Mouse (Mus musculus) heart, embryonic 14.5 days (tissue): ENCODE data around the gene Zfp296. TPM values are rescaled to one million over a fixed set of nuclear protein-coding genes. Genes with fewer than 3 reads are reported as not detected.

Experiments used
- ATAC-seq: fragments of 200-750 bp; cut with Nextera tagmentation; 2 replicates; pipeline ENCODE4 v1.8.0; 2017; ENCODE audit warnings: low read depth, moderate TSS enrichment; ENCODE audit not compliant: insufficient number of reproducible peaks, insufficient read depth, low FRiP score
- H3K27ac ChIP-seq, 2 experiments: fragments of 200-500 bp in 1 of 2; fragments of 300-500 bp in 1 of 2; sonication (generic) in 1 of 2; replicated peaks in 1 of 2; 2 replicates each; pipeline ENCODE4 v1.5.1; 2012 to 2014; ENCODE audit warnings: low read depth in 2 of 2, low read length in 2 of 2, control low read depth in 1 of 2, mild to moderate bottlenecking in 1 of 2, mixed read lengths in 1 of 2; ENCODE audit not compliant: control insufficient read depth in 1 of 2, insufficient read depth in 1 of 2
- H3K27me3 ChIP-seq: fragments of 300-500 bp; sonication (generic); 2 replicates; pipeline ENCODE4 v1.6.1; 2014; ENCODE audit warnings: mild to moderate bottlenecking, low read length, control low read depth; ENCODE audit not compliant: control insufficient read depth, insufficient read depth
- H3K36me3 ChIP-seq: fragments of 300-500 bp; sonication (generic); 2 replicates; pipeline ENCODE4 v1.6.1; 2014; ENCODE audit warnings: mild to moderate bottlenecking, control low read depth, low read length, mixed read lengths; ENCODE audit not compliant: control insufficient read depth, insufficient read depth
- H3K4me1 ChIP-seq, 2 experiments: fragments of 200-500 bp in 1 of 2; fragments of 300-500 bp in 1 of 2; sonication (generic) in 1 of 2; 2 replicates each; pipeline ENCODE4 v1.6.1; 2012 to 2014; ENCODE audit warnings: low read length in 2 of 2, control low read depth in 1 of 2, mixed read lengths in 1 of 2; ENCODE audit not compliant: control insufficient read depth in 2 of 2, insufficient read depth in 2 of 2
- H3K4me2 ChIP-seq: fragments of 300-500 bp; sonication (generic); 2 replicates; pipeline ENCODE4 v1.6.1; 2014; ENCODE audit warnings: mild to moderate bottlenecking, low read length
- H3K4me3 ChIP-seq, 2 experiments: fragments of 200-500 bp in 1 of 2; fragments of 300-500 bp in 1 of 2; sonication (generic) in 1 of 2; 2 replicates each; pipeline ENCODE4 v1.5.1; 2012 to 2014; ENCODE audit warnings: low read length in 2 of 2, mild to moderate bottlenecking in 2 of 2, control low read depth in 1 of 2, low read depth in 1 of 2, moderate library complexity in 1 of 2; ENCODE audit not compliant: control insufficient read depth in 1 of 2, insufficient read depth in 1 of 2
- H3K9ac ChIP-seq: fragments of 300-500 bp; sonication (generic); 2 replicates; pipeline ENCODE4 v1.6.1; 2014; ENCODE audit warnings: mild to moderate bottlenecking, low read length
- H3K9me3 ChIP-seq: fragments of 300-500 bp; sonication (generic); 2 replicates; pipeline ENCODE4 v1.6.1; 2016; ENCODE audit warnings: low read length, control low read depth; ENCODE audit not compliant: control insufficient read depth
- WGBS: fragments of 180-500 bp; shearing (Covaris S2); extraction: QIAGEN DNeasy Blood & Tissue Kit; methylation state at CpG from one replicate; pipeline ENCODE4 v1.1.7; 2014; 5-methylcytosine and 5-hydroxymethylcytosine counted together
- polyA plus RNA-seq: library from polyadenylated mRNA; unstranded; fragments of >200 nt; fragmentation: Nextera tagmentation; extraction: Ambion mirVana; gene quantifications from 2 replicates; pipeline ENCODE4 v1.2.1, GENCODE M21; 2014

Zfp296 gene
- polyA plus RNA-seq, 1 experiment from 2014 or later = 0.38 TPM

DNA sequence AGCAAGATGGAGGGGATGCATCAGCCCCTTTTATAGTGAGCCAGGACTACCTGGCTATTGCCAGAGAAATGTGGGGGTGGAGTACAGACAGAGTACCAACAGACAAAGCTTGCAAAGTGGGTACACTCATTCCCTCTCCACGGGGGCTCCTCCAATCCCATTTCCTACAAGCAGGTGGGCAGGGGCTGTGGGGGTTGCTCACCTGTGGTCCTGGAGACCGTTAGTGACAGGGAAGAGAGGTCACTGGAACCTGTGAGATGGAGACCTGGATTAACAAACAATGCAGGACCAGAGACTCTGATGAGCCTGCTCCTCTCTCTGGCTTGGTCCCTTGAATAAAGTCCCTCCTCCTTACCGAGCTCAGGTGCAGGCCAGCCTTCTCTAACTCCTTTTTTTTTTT, 50.6 kb downstream of the Zfp296 start:
- Histone ChIP-seq H3K36me3 (peaks cover 10% of the 10 kb centered on the region; the same call in 1 of the 2 replicates), H3K27me3 (no peaks in the 10 kb centered on the region), H3K4me2 (peak overlapping the region; percentile 96), H3K9me3 (no peaks in the 10 kb centered on the region), H3K4me1 (peaks cover 0 to 2% of the 10 kb centered on the region in 2 experiments; a peak in 1 of 4 replicates), H3K9ac (no peak overlapping the region), H3K4me3 (peak overlapping the region; percentile 83 to 88; a peak in 2 of 4 replicates), H3K27ac (no peak overlapping the region)
- ATAC-seq = no peak
- 68% methylated on average over 3 of the region's 3 CpGs for WGBS

- Histone ChIP-seq H3K9me3 (no peaks in the 10 kb centered on the region), H3K4me2 (peak overlapping the region; percentile 96), H3K4me3 (peak overlapping the region; percentile 83 to 88), H3K27ac (peak overlapping the region; percentile 60 to 92), H3K27me3 (no peaks in the 10 kb centered on the region), H3K4me1 (peaks cover 0 to 2% of the 10 kb centered on the region in 2 experiments; a peak in 1 of 4 replicates), H3K36me3 (peaks cover 14% of the 10 kb centered on the region), H3K9ac (no peak overlapping the region; the same call in 1 of the 2 replicates)
- 13% methylated on average over 17 of the region's 17 CpGs for WGBS
- ATAC-seq = no peak
Measured at GRCm38 (mm10) chr7:19628192-19628535, 51.1 kb downstream of the Zfp296 start.

- peak; percentile 84 for ATAC-seq
- Histone ChIP-seq H3K4me2 (peak overlapping the region; percentile 96), H3K4me3 (peak overlapping the region; percentile 83 to 88), H3K27ac (peak overlapping the region; percentile 86 to 92), H3K36me3 (peaks cover 20% of the 10 kb centered on the region), H3K4me1 (peaks cover 0 to 2% of the 10 kb centered on the region in 2 experiments; a peak in 1 of 4 replicates), H3K27me3 (no peaks in the 10 kb centered on the region), H3K9ac (peak overlapping the region; percentile 72), H3K9me3 (no peaks in the 10 kb centered on the region)
- WGBS = 1% methylated on average over 50 of the region's 57 CpGs
Measured at GRCm38 (mm10) chr7:19628536-19629360, 51.7 kb downstream of the Zfp296 start.

DNA sequence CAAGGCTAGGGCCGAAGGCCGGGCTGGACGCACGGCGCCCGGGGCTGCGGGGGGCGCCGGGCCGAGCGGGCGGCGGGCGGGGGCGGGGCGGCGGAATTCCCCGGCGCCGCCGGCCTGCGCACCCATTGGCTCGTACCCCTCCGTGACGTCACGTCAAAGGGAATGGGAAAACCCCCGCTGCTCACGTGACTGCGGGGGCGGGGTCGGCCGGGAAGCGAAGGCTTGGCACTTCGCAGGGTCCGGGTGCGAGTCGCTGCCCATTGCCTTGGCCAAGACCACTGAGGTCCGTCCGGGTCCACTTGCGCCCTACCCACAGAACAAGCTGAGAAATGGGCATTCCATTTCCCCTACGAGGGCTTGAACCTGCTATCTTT, 52.3 kb downstream of the Zfp296 start, which contains the start of gene Relb:
Gene Relb (minus strand): TSS at position 78 of the 374 bp plus-strand sequence.
- peak within 1 kb of the TSS; percentile 86 to 92 for H3K27ac ChIP-seq
- under 1% methylated on average over 39 of the region's 41 CpGs for WGBS
- H3K36me3 ChIP-seq = peaks cover 26% of the 10 kb centered on the region
- peak within 1 kb of the TSS; percentile 83 to 88 for H3K4me3 ChIP-seq
- peak within 1 kb of the TSS; percentile 72 for H3K9ac ChIP-seq
- peak within 1 kb of the TSS; percentile 96 for H3K4me2 ChIP-seq
- ATAC-seq = peak; percentile 69; the same call in 1 of the 2 replicates
- H3K27me3 ChIP-seq = no peaks in the 10 kb centered on the region
- peaks cover 0 to 2% of the 10 kb centered on the region in 2 experiments; a peak in 1 of 4 replicates for H3K4me1 ChIP-seq
- no peaks in the 10 kb centered on the region for H3K9me3 ChIP-seq

Other genes with a start within 250 kb of the Zfp296 start
- 60.0 and 68.7 TPM in 2 replicates for gene Ercc1, start 232.5 kb upstream of the Zfp296 start, polyA plus RNA-seq
- gene Cd3eap, start 217.8 kb upstream of the Zfp296 start, polyA plus RNA-seq = 12.7 and 15.7 TPM in 2 replicates
- 15.2 and 15.4 TPM in 2 replicates for gene Ppp1r13l, start 217.5 kb upstream of the Zfp296 start, polyA plus RNA-seq
- gene Ercc2, start 195.3 kb upstream of the Zfp296 start, polyA plus RNA-seq = 4.8 and 6.6 TPM in 2 replicates
- 1.8 and 1.9 TPM in 2 replicates for gene Klc3, start 173.2 kb upstream of the Zfp296 start, polyA plus RNA-seq
- gene Ckm, start 172.5 kb upstream of the Zfp296 start, polyA plus RNA-seq = 910 and 1,062 TPM in 2 replicates
- gene Mark4, start 118.5 kb upstream of the Zfp296 start, polyA plus RNA-seq = 9.3 and 10.5 TPM in 2 replicates
- gene Exoc3l2, start 114.0 kb upstream of the Zfp296 start, polyA plus RNA-seq = 1.3 and 1.8 TPM in 2 replicates
- 1.4 and 1.7 TPM in 2 replicates for gene Bloc1s3, start 68.9 kb upstream of the Zfp296 start, polyA plus RNA-seq
- 87.3 and 92.9 TPM in 2 replicates for gene Trappc6a, start 68.9 kb upstream of the Zfp296 start, polyA plus RNA-seq
- not detected in 2 replicates for gene Nkpd1, start 59.4 kb upstream of the Zfp296 start, polyA plus RNA-seq
- gene Ppp1r37, start 14.2 kb upstream of the Zfp296 start, polyA plus RNA-seq = 2.9 and 5.3 TPM in 2 replicates
- 140 and 144 TPM in 2 replicates for gene Gemin7, start 308 bp downstream of the Zfp296 start, polyA plus RNA-seq
- 26.6 and 29.2 TPM in 2 replicates for gene Clasrp, start 27.2 kb downstream of the Zfp296 start, polyA plus RNA-seq
- 4.8 and 6.1 TPM in 2 replicates for gene Relb, start 52.2 kb downstream of the Zfp296 start, polyA plus RNA-seq
- 87.6 and 98.6 TPM in 2 replicates for gene Clptm1, start 87.7 kb downstream of the Zfp296 start, polyA plus RNA-seq
- gene Apoc2, start 100.7 kb downstream of the Zfp296 start, polyA plus RNA-seq = 0.57 and 2.2 TPM in 2 replicates
- gene Gm44805, start 104.1 kb downstream of the Zfp296 start, polyA plus RNA-seq = not detected in 2 replicates
- gene Apoc4, start 104.2 kb downstream of the Zfp296 start, polyA plus RNA-seq = 0.31 TPM in 1 of 2 replicates, not detected in the other
- gene Apoc1, start 115.4 kb downstream of the Zfp296 start, polyA plus RNA-seq = 14.3 and 14.6 TPM in 2 replicates
- 644 and 695 TPM in 2 replicates for gene Apoe, start 121.9 kb downstream of the Zfp296 start, polyA plus RNA-seq
- 130 and 135 TPM in 2 replicates for gene Tomm40, start 138.2 kb downstream of the Zfp296 start, polyA plus RNA-seq
- 63.4 and 68.4 TPM in 2 replicates for gene Nectin2, start 173.2 kb downstream of the Zfp296 start, polyA plus RNA-seq
- 293 and 321 TPM in 2 replicates for gene Bcam, start 193.7 kb downstream of the Zfp296 start, polyA plus RNA-seq
- gene Cblc, start 219.5 kb downstream of the Zfp296 start, polyA plus RNA-seq = 0.53 TPM in 1 of 2 replicates, not detected in the other
- gene Bcl3, start 245.5 kb downstream of the Zfp296 start, polyA plus RNA-seq = 1.7 and 2.0 TPM in 2 replicates